Mouse (Mus musculus) MEL (cell line): ENCODE results near the gene Tm9sf4. TPM values are rescaled to one million over a fixed set of nuclear protein-coding genes. Genes with fewer than 3 reads are reported as not detected.

Experiments used
- DNase-seq: peaks from one replicate; pipeline ENCODE4 v3.0.0; 2011; ENCODE audit warnings: low read depth, low spot score
- H3K27ac ChIP-seq: 2 replicates; pipeline ENCODE4 v1.5.1; 2012; ENCODE audit warnings: low read depth, mild to moderate bottlenecking, control low read depth, low read length, moderate library complexity; ENCODE audit not compliant: control insufficient read depth
- H3K27me3 ChIP-seq, 2 experiments: fragments of 150-350 bp in 1 of 2; sonication (generic) in 1 of 2; 2 replicates each; pipeline ENCODE4 v1.6.1; 2012; ENCODE audit warnings: low read length in 2 of 2, mild to moderate bottlenecking in 2 of 2, improper control_type of control experiment in 1 of 2, moderate library complexity in 1 of 2; ENCODE audit not compliant: insufficient read depth in 2 of 2, control insufficient read depth in 1 of 2
- H3K36me3 ChIP-seq, 2 experiments: 2 replicates each; pipeline ENCODE4 v1.6.1; 2012 to 2014; ENCODE audit warnings: low read length in 2 of 2, improper control_type of control experiment in 1 of 2, inconsistent platforms in 1 of 2, mild to moderate bottlenecking in 1 of 2; ENCODE audit not compliant: insufficient read depth in 2 of 2, control insufficient read depth in 1 of 2
- H3K4me1 ChIP-seq, 2 experiments: fragments of 150-350 bp in 1 of 2; sonication (generic) in 1 of 2; 2 replicates each; pipeline ENCODE4 v1.6.1; 2012; ENCODE audit warnings: low read length in 2 of 2, improper control_type of control experiment in 1 of 2, mild to moderate bottlenecking in 1 of 2; ENCODE audit not compliant: insufficient read depth in 2 of 2, control insufficient read depth in 1 of 2
- H3K4me3 ChIP-seq, 2 experiments: fragments of 150-350 bp in 1 of 2; sonication (generic) in 1 of 2; 2 replicates each; pipeline ENCODE4 v1.5.1; 2012; ENCODE audit warnings: low read depth in 2 of 2, low read length in 2 of 2, mild to moderate bottlenecking in 2 of 2, moderate library complexity in 2 of 2, control low read depth in 1 of 2, improper control_type of control experiment in 1 of 2; ENCODE audit not compliant: control insufficient read depth in 1 of 2, insufficient read depth in 1 of 2
- H3K79me2 ChIP-seq: 2 replicates; pipeline ENCODE4 v1.6.1; 2012; ENCODE audit warnings: mild to moderate bottlenecking, low read length, moderate library complexity; ENCODE audit not compliant: control insufficient read depth, poor library complexity, insufficient read depth
- H3K9ac ChIP-seq: 2 replicates; pipeline ENCODE4 v1.6.1; 2012; ENCODE audit warnings: low read depth, mild to moderate bottlenecking, control low read depth, low read length, moderate library complexity; ENCODE audit not compliant: control insufficient read depth, poor library complexity, severe bottlenecking
- H3K9me3 ChIP-seq: fragments of 150-350 bp; sonication (generic); replicated peaks from 2 replicates; pipeline ENCODE4 v1.6.1; 2012; ENCODE audit warnings: mild to moderate bottlenecking, low read length, improper control_type of control experiment, moderate library complexity; ENCODE audit not compliant: insufficient read depth
- BHLHE40 ChIP-seq: IDR thresholded peaks from 2 replicates; pipeline ENCODE4 v1.6.1; 2012; ENCODE audit warnings: low read depth, mild to moderate bottlenecking, inconsistent platforms, low read length, improper control_type of control experiment, borderline replicate concordance
- CHD1 ChIP-seq: IDR thresholded peaks from 2 replicates; pipeline ENCODE4 v1.6.1; 2012; ENCODE audit warnings: low read depth, mild to moderate bottlenecking, inconsistent platforms, low read length, improper control_type of control experiment
- CHD2 ChIP-seq: IDR thresholded peaks from 2 replicates; pipeline ENCODE4 v1.6.1; 2011; ENCODE audit warnings: low read length, improper control_type of control experiment
- CTCF ChIP-seq, 3 experiments: IDR thresholded peaks in 2 of 3; conservative IDR thresholded peaks in 1 of 3; 2 replicates each; pipeline ENCODE4 v1.5.1; 2011 to 2012; ENCODE audit warnings: low read length in 3 of 3, low read depth in 2 of 3, mild to moderate bottlenecking in 2 of 3, improper control_type of control experiment in 1 of 3, inconsistent platforms in 1 of 3, mixed read lengths in 1 of 3, moderate library complexity in 1 of 3; ENCODE audit not compliant: control insufficient read depth in 1 of 3, insufficient read depth in 1 of 3, poor library complexity in 1 of 3, severe bottlenecking in 1 of 3
- E2F4 ChIP-seq: IDR thresholded peaks from 2 replicates; pipeline ENCODE4 v1.6.1; 2011; ENCODE audit warnings: low read depth, low read length, improper control_type of control experiment, borderline replicate concordance
- ELF1 ChIP-seq: IDR thresholded peaks from 2 replicates; pipeline ENCODE4 v1.6.1; 2014; ENCODE audit warnings: low read depth, mild to moderate bottlenecking, inconsistent platforms, low read length, improper control_type of control experiment, moderate library complexity
- EP300 ChIP-seq, 2 experiments: IDR thresholded peaks; 2 replicates each; pipeline ENCODE4 v1.6.1; 2011; ENCODE audit warnings: improper control_type of control experiment in 2 of 2, low read length in 2 of 2, low read depth in 1 of 2, mild to moderate bottlenecking in 1 of 2
- ETS1 ChIP-seq: IDR thresholded peaks from 2 replicates; pipeline ENCODE4 v1.6.1; 2012; ENCODE audit warnings: low read depth, mild to moderate bottlenecking, inconsistent platforms, low read length, improper control_type of control experiment, moderate library complexity
- GABPA ChIP-seq: IDR thresholded peaks from 2 replicates; pipeline ENCODE4 v1.6.1; 2012; ENCODE audit warnings: low read depth, mild to moderate bottlenecking, inconsistent platforms, low read length, improper control_type of control experiment, moderate library complexity
- GATA1 ChIP-seq: IDR thresholded peaks from 2 replicates; pipeline ENCODE4 v1.6.1; 2011; ENCODE audit warnings: low read depth, low read length, improper control_type of control experiment
- HCFC1 ChIP-seq: IDR thresholded peaks from 2 replicates; pipeline ENCODE4 v1.6.1; 2012; ENCODE audit warnings: low read depth, mild to moderate bottlenecking, inconsistent platforms, low read length, improper control_type of control experiment, moderate library complexity
- JUND ChIP-seq: IDR thresholded peaks from 2 replicates; pipeline ENCODE4 v1.6.1; 2011; ENCODE audit warnings: low read depth, mild to moderate bottlenecking, improper control_type of control experiment, low read length
- KAT2A ChIP-seq: conservative IDR thresholded peaks from 2 replicates; pipeline ENCODE4 v1.6.1; 2012; ENCODE audit warnings: low read depth, low read length, improper control_type of control experiment, inconsistent platforms
- MAFK ChIP-seq: IDR thresholded peaks from 2 replicates; pipeline ENCODE4 v1.6.1; 2011; ENCODE audit warnings: low read depth, mild to moderate bottlenecking, low read length, improper control_type of control experiment, borderline replicate concordance
- MAX ChIP-seq: IDR thresholded peaks from 2 replicates; pipeline ENCODE4 v1.6.1; 2011; ENCODE audit warnings: low read length, improper control_type of control experiment
- MAZ ChIP-seq: IDR thresholded peaks from 2 replicates; pipeline ENCODE4 v1.6.1; 2012; ENCODE audit warnings: low read depth, mild to moderate bottlenecking, inconsistent platforms, low read length, improper control_type of control experiment
- MEF2A ChIP-seq: IDR thresholded peaks from 2 replicates; pipeline ENCODE4 v1.6.1; 2014; ENCODE audit warnings: low read depth, mild to moderate bottlenecking, inconsistent platforms, low read length, improper control_type of control experiment; ENCODE audit not compliant: poor library complexity, insufficient replicate concordance, severe bottlenecking; ENCODE audit errors: extremely low read depth
- MXI1 ChIP-seq: IDR thresholded peaks from 2 replicates; pipeline ENCODE4 v1.6.1; 2011; ENCODE audit warnings: mild to moderate bottlenecking, low read depth, low read length, improper control_type of control experiment
- MYB ChIP-seq: IDR thresholded peaks from 2 replicates; pipeline ENCODE4 v1.6.1; 2011; ENCODE audit warnings: mild to moderate bottlenecking, low read depth, low read length, improper control_type of control experiment
- MYC ChIP-seq: IDR thresholded peaks from 2 replicates; pipeline ENCODE4 v1.6.1; 2011; ENCODE audit warnings: low read depth, mild to moderate bottlenecking, low read length, improper control_type of control experiment, moderate library complexity
- NELFE ChIP-seq: IDR thresholded peaks from 2 replicates; pipeline ENCODE4 v1.6.1; 2011; ENCODE audit warnings: low read depth, low read length, improper control_type of control experiment
- NRF1 ChIP-seq: IDR thresholded peaks from 2 replicates; pipeline ENCODE4 v1.6.1; 2014; ENCODE audit warnings: low read depth, mild to moderate bottlenecking, inconsistent platforms, low read length, improper control_type of control experiment, moderate library complexity; ENCODE audit not compliant: poor library complexity, insufficient read depth, severe bottlenecking
- POLR2A ChIP-seq, 2 experiments: IDR thresholded peaks; 2 replicates each; pipeline ENCODE4 v1.6.1; 2011 to 2012; ENCODE audit warnings: low read length in 2 of 2, mild to moderate bottlenecking in 2 of 2, control low read depth in 1 of 2, improper control_type of control experiment in 1 of 2, low read depth in 1 of 2, moderate library complexity in 1 of 2; ENCODE audit not compliant: control insufficient read depth in 1 of 2, insufficient read depth in 1 of 2, poor library complexity in 1 of 2
- POLR2AphosphoS2 ChIP-seq: IDR thresholded peaks from 2 replicates; pipeline ENCODE4 v1.6.1; 2011; ENCODE audit warnings: low read length, improper control_type of control experiment
- POLR2AphosphoS5 ChIP-seq: IDR thresholded peaks from 2 replicates; pipeline ENCODE4 v1.6.1; 2012; ENCODE audit warnings: low read depth, borderline replicate concordance, mild to moderate bottlenecking, inconsistent platforms, low read length, moderate library complexity, mixed read lengths
- RAD21 ChIP-seq: IDR thresholded peaks from 2 replicates; pipeline ENCODE4 v1.6.1; 2011; ENCODE audit warnings: mild to moderate bottlenecking, low read depth, low read length, improper control_type of control experiment
- SIN3A ChIP-seq: IDR thresholded peaks from 2 replicates; pipeline ENCODE4 v1.6.1; 2012; ENCODE audit warnings: low read length, improper control_type of control experiment, inconsistent platforms
- TAL1 ChIP-seq: IDR thresholded peaks from 2 replicates; pipeline ENCODE4 v1.6.1; 2012; ENCODE audit warnings: mild to moderate bottlenecking, inconsistent platforms, low read length, moderate library complexity, mixed read lengths
- TBP ChIP-seq: IDR thresholded peaks from 2 replicates; pipeline ENCODE4 v1.8.0; 2011; ENCODE audit warnings: low read depth, low read length, improper control_type of control experiment
- TCF12 ChIP-seq: IDR thresholded peaks from 2 replicates; pipeline ENCODE4 v1.6.1; 2014; ENCODE audit warnings: low read depth, mild to moderate bottlenecking, inconsistent platforms, low read length, improper control_type of control experiment, moderate library complexity
- USF1 ChIP-seq: IDR thresholded peaks from 2 replicates; pipeline ENCODE4 v1.6.1; 2014; ENCODE audit warnings: low read depth, mild to moderate bottlenecking, inconsistent platforms, low read length, improper control_type of control experiment, moderate library complexity
- USF2 ChIP-seq, 2 experiments: IDR thresholded peaks; 2 replicates each; pipeline ENCODE4 v1.6.1; 2011 to 2012; ENCODE audit warnings: improper control_type of control experiment in 2 of 2, low read length in 2 of 2, borderline replicate concordance in 1 of 2, inconsistent platforms in 1 of 2, low read depth in 1 of 2, mild to moderate bottlenecking in 1 of 2; ENCODE audit not compliant: insufficient read depth in 1 of 2
- ZC3H11A ChIP-seq: IDR thresholded peaks from 2 replicates; pipeline ENCODE4 v1.6.1; 2012; ENCODE audit warnings: low read depth, mild to moderate bottlenecking, inconsistent platforms, low read length, improper control_type of control experiment
- ZKSCAN1 ChIP-seq: IDR thresholded peaks from 2 replicates; pipeline ENCODE4 v1.6.1; 2012; ENCODE audit warnings: low read depth, mild to moderate bottlenecking, inconsistent platforms, low read length, improper control_type of control experiment, moderate library complexity
- ZMIZ1 ChIP-seq: IDR thresholded peaks from 2 replicates; pipeline ENCODE4 v1.6.1; 2012; ENCODE audit warnings: low read depth, mild to moderate bottlenecking, inconsistent platforms, low read length, improper control_type of control experiment, moderate library complexity
- ZNF384 ChIP-seq: IDR thresholded peaks from 2 replicates; pipeline ENCODE4 v1.6.1; 2012; ENCODE audit warnings: low read depth, mild to moderate bottlenecking, inconsistent platforms, low read length, improper control_type of control experiment
- polyA plus RNA-seq, 2 experiments: library from polyadenylated mRNA; stranded (reverse) in 1 of 2; unstranded in 1 of 2; fragments of >175 nt in 1 of 2; fragments of >200 nt in 1 of 2; gene quantifications; 2 replicates each; pipeline versions ENCODE4 v1.2.1 to v1.2.4; 2012; ENCODE audit warnings: low replicate concordance in 2 of 2, low read depth in 1 of 2; ENCODE audit not compliant: insufficient read length in 2 of 2, insufficient read depth in 1 of 2, missing spikeins in 1 of 2
- total RNA-seq: library from RNA; depleted of rRNA; stranded (reverse); fragments of 300-350 nt; gene quantifications from 2 replicates; pipeline ENCODE4 v1.2.3, GENCODE M21; 2012

Tm9sf4 gene
- total and polyA plus RNA-seq, 3 experiments: 16.1 to 269 (median 29.8) TPM

- peaks cover 22% of the 10 kb centered on the region for H3K79me2 ChIP-seq
- H3K4me1 ChIP-seq: peaks cover 10 to 27% of the 10 kb centered on the region in 2 experiments
- H3K9me3 ChIP-seq: no peaks in the 10 kb centered on the region
- H3K27ac ChIP-seq: peak overlapping the region; percentile 89
- H3K36me3 ChIP-seq: peaks cover 2 to 28% of the 10 kb centered on the region in 2 experiments; a peak in 3 of 4 replicates
- H3K4me3 ChIP-seq: 0 out of 4 replicates have a peak overlapping the region, but pooled peaks of 1 of the 2 experiments have one; percentile 10
- peak overlapping the region; percentile 39 for H3K9ac ChIP-seq
- peak; percentile 80 for DNase-seq
- H3K27me3 ChIP-seq: no peaks in the 10 kb centered on the region
- TF ChIP-seq MAFK: no peak
- TF ChIP-seq E2F4: no peak
- no peak for TF ChIP-seq GATA1
- TF ChIP-seq TBP: no peak
- TF ChIP-seq CHD1: no peak
- TF ChIP-seq HCFC1: 0 out of 2 replicates have a peak, but pooled peaks have one; percentile 16
- peak; percentile 50 for TF ChIP-seq ETS1
- no peak for TF ChIP-seq ZC3H11A
- TF ChIP-seq MAX: no peak
- no peak for TF ChIP-seq CTCF (IDR thresholded peaks at IDR 0.05 in 2 of 3, conservative IDR thresholded peaks at IDR 0.05 in 1 of 3; ENCODE audit: control insufficient read depth in 1 of 3, insufficient read depth in 1 of 3, low read depth in 2 of 3, low read length in 3 of 3, poor library complexity in 1 of 3, severe bottlenecking in 1 of 3)
- TF ChIP-seq NRF1: no peak
- peak; percentile 88 for TF ChIP-seq MYB
- peak; percentile 67 to 82 for TF ChIP-seq EP300 (IDR thresholded peaks at IDR 0.05; ENCODE audit: low read depth in 1 of 2, low read length in 2 of 2)
- TF ChIP-seq KAT2A: no peak
- TF ChIP-seq MEF2A: no peak
- TF ChIP-seq POLR2A (IDR thresholded peaks at IDR 0.05; ENCODE audit: control insufficient read depth in 1 of 2, insufficient read depth in 1 of 2, low read depth in 1 of 2, low read length in 2 of 2, poor library complexity in 1 of 2): no peak
- TF ChIP-seq SIN3A: peak; percentile 75
- no peak for TF ChIP-seq USF2 (IDR thresholded peaks at IDR 0.05; ENCODE audit: borderline replicate concordance in 1 of 2, insufficient read depth in 1 of 2, low read depth in 1 of 2, low read length in 2 of 2)
- TF ChIP-seq ELF1: no peak
- no peak for TF ChIP-seq RAD21
- no peak for TF ChIP-seq GABPA
- TF ChIP-seq ZKSCAN1: no peak
- TF ChIP-seq POLR2AphosphoS2: no peak
- TF ChIP-seq MAZ: no peak
- no peak for TF ChIP-seq POLR2AphosphoS5
- no peak; the same call in 1 of the 2 replicates for TF ChIP-seq NELFE
- TF ChIP-seq TCF12: peak; percentile 33; the same call in 1 of the 2 replicates
- no peak for TF ChIP-seq BHLHE40
- TF ChIP-seq USF1: no peak
- TF ChIP-seq ZNF384: peak; percentile 87
- TF ChIP-seq MXI1: peak; percentile 72
- TF ChIP-seq CHD2: peak; percentile 50
- no peak for TF ChIP-seq TAL1
- TF ChIP-seq JUND: no peak
- no peak for TF ChIP-seq ZMIZ1
- no peak for TF ChIP-seq MYC
Observed at GRCm38 (mm10) chr2:153168134-153168820, 7.2 kb downstream of the Tm9sf4 start.
